Mouse (Mus musculus) MEL (cell line): ENCODE measurements at regions not wholly inside any gene's neighbourhood (a gene's known extent, or its start where the extent isn't known, plus 50 kb on each side); places are given as distances from the start of the nearest gene placed in this dataset.

Source experiments
- CHD2 ChIP-seq: IDR thresholded peaks from 2 replicates; pipeline ENCODE4 v1.6.1; 2011; ENCODE audit warnings: low read length, improper control_type of control experiment
- CTCF ChIP-seq, 3 experiments: IDR thresholded peaks in 2 of 3; conservative IDR thresholded peaks in 1 of 3; 2 replicates each; pipeline ENCODE4 v1.5.1; 2011 to 2012; ENCODE audit warnings: low read length in 3 of 3, low read depth in 2 of 3, mild to moderate bottlenecking in 2 of 3, improper control_type of control experiment in 1 of 3, inconsistent platforms in 1 of 3, mixed read lengths in 1 of 3, moderate library complexity in 1 of 3; ENCODE audit not compliant: control insufficient read depth in 1 of 3, insufficient read depth in 1 of 3, poor library complexity in 1 of 3, severe bottlenecking in 1 of 3
- HCFC1 ChIP-seq: IDR thresholded peaks from 2 replicates; pipeline ENCODE4 v1.6.1; 2012; ENCODE audit warnings: low read depth, mild to moderate bottlenecking, inconsistent platforms, low read length, improper control_type of control experiment, moderate library complexity
- MYC ChIP-seq: IDR thresholded peaks from 2 replicates; pipeline ENCODE4 v1.6.1; 2011; ENCODE audit warnings: low read depth, mild to moderate bottlenecking, low read length, improper control_type of control experiment, moderate library complexity
- POLR2A ChIP-seq, 2 experiments: IDR thresholded peaks; 2 replicates each; pipeline ENCODE4 v1.6.1; 2011 to 2012; ENCODE audit warnings: low read length in 2 of 2, mild to moderate bottlenecking in 2 of 2, control low read depth in 1 of 2, improper control_type of control experiment in 1 of 2, low read depth in 1 of 2, moderate library complexity in 1 of 2; ENCODE audit not compliant: control insufficient read depth in 1 of 2, insufficient read depth in 1 of 2, poor library complexity in 1 of 2
- POLR2AphosphoS2 ChIP-seq: IDR thresholded peaks from 2 replicates; pipeline ENCODE4 v1.6.1; 2011; ENCODE audit warnings: low read length, improper control_type of control experiment
- TCF12 ChIP-seq: IDR thresholded peaks from 2 replicates; pipeline ENCODE4 v1.6.1; 2014; ENCODE audit warnings: low read depth, mild to moderate bottlenecking, inconsistent platforms, low read length, improper control_type of control experiment, moderate library complexity
- ZNF384 ChIP-seq: IDR thresholded peaks from 2 replicates; pipeline ENCODE4 v1.6.1; 2012; ENCODE audit warnings: low read depth, mild to moderate bottlenecking, inconsistent platforms, low read length, improper control_type of control experiment

GRCm38 (mm10) chr8:26835076-26835475, 142.0 kb upstream of the Zfp703 start:
- TF ChIP-seq HCFC1, result no peak
- TF ChIP-seq POLR2AphosphoS2, result no peak
- TF ChIP-seq POLR2A (IDR thresholded peaks at IDR 0.05; ENCODE audit: control insufficient read depth in 1 of 2, insufficient read depth in 1 of 2, low read depth in 1 of 2, low read length in 2 of 2, poor library complexity in 1 of 2), result no peak
- no peak for TF ChIP-seq CTCF (IDR thresholded peaks at IDR 0.05 in 2 of 3, conservative IDR thresholded peaks at IDR 0.05 in 1 of 3; ENCODE audit: control insufficient read depth in 1 of 3, insufficient read depth in 1 of 3, low read depth in 2 of 3, low read length in 3 of 3, poor library complexity in 1 of 3, severe bottlenecking in 1 of 3)
- no peak for TF ChIP-seq TCF12
- TF ChIP-seq ZNF384, result no peak
- TF ChIP-seq MYC, result no peak
- TF ChIP-seq CHD2, result no peak
